Mouse (Mus musculus): ENCODE data around the gene Osbpl8.

DNA sequence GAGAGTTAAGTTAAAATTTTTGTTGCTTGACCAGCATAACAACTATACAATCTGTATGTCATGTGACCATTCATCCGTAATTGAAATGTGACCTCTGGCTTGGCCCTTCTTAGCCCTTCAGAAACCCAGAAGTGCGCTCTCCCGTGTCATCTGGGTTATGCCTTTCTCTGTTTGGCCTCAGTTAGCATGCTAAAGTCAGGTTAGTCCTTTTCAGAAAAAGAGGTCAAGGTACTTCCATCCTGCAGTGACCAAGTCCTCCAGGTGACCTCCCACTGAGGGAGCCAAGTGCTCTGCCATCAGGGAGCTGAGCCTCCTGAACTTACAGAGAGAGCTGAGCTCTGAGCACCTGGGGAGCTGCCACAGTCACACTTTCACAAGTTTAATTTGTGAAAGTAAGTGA lies 33.7 kb upstream of the Osbpl8 start:
- TF ChIP-seq POLR2A (IDR thresholded peaks at IDR 0.05; ENCODE audit: borderline replicate concordance, low read depth, low read length) (no peak), CTCF (IDR thresholded peaks at IDR 0.05; ENCODE audit: low read depth, low read length) (no peak)
